8 mouse cellular contexts compared by ENCODE assay signal in genomic region chr10:80159021-80159560, GRCm38 (mm10). TPM values are rescaled to one million over a fixed set of nuclear protein-coding genes. Genes with fewer than 3 reads are reported as not detected.
DNase-seq lines count a peak whose midpoint lies in the region; ATAC-seq and TF ChIP-seq lines count a peak whose summit lies in the region.

No protein-coding gene starts in this region.

- H3K27me3 ChIP-seq in erythroblast, embryonic 14.5 days (ENCODE audit: control insufficient read depth) = peaks cover 9% of the 10 kb centered on the region
- peaks cover 11% of the 10 kb centered on the region for H3K27me3 ChIP-seq in forebrain, embryonic 10.5 days (ENCODE audit: poor library complexity, severe bottlenecking)
- H3K27me3 ChIP-seq in hindbrain, postnatal 0 days (ENCODE audit: insufficient read depth, low read length) = no peaks in the 10 kb centered on the region
- no peaks in the 10 kb centered on the region for H3K27me3 ChIP-seq in liver, embryonic 16.5 days (ENCODE audit: control insufficient read depth, insufficient read depth, low read depth, low read length)
- 0 out of 2 replicates have a peak, but pooled peaks cover 7% of the 10 kb centered on the region for H3K27me3 ChIP-seq in neural tube, embryonic 12.5 days (replicated peaks)

- peak overlapping the region; percentile 65 for H3K4me3 ChIP-seq in erythroblast, embryonic 14.5 days (replicated peaks)
- peak overlapping the region; percentile 55 for H3K4me3 ChIP-seq in forebrain, embryonic 10.5 days
- peak overlapping the region; percentile 33 for H3K4me3 ChIP-seq in hindbrain, postnatal 0 days (ENCODE audit: low read length)
- peak overlapping the region; percentile 68 for H3K4me3 ChIP-seq in liver, embryonic 16.5 days (ENCODE audit: low read depth, low read length)
- H3K4me3 ChIP-seq in neural tube, embryonic 12.5 days = peak overlapping the region; percentile 41

- peak overlapping the region; percentile 90 for H3K27ac ChIP-seq in forebrain, embryonic 10.5 days
- peak overlapping the region; percentile 96 for H3K27ac ChIP-seq in hindbrain, postnatal 0 days
- peak overlapping the region; percentile 79 for H3K27ac ChIP-seq in liver, embryonic 16.5 days (ENCODE audit: low read length)
- H3K27ac ChIP-seq in neural tube, embryonic 12.5 days = peak overlapping the region; percentile 83

- no peak; the same call in 1 of the 2 replicates for ATAC-seq in erythroblast, adult 5-6 weeks (replicated peaks; ENCODE audit: low FRiP score, poor library complexity, severe bottlenecking)
- ATAC-seq in hindbrain, postnatal 0 days = no peak; the same call in 1 of the 2 replicates
- no peak for ATAC-seq in liver, embryonic 16.5 days (ENCODE audit: low read depth)
- no peak; the same call in 1 of the 2 replicates for ATAC-seq in neural tube, embryonic 12.5 days (ENCODE audit: low FRiP score, low read depth)

- peaks cover 36% of the 10 kb centered on the region for H3K36me3 ChIP-seq in erythroblast, embryonic 14.5 days (ENCODE audit: control insufficient read depth)
- H3K36me3 ChIP-seq in forebrain, embryonic 10.5 days (replicated peaks) = peaks cover 47% of the 10 kb centered on the region
- peaks cover 29% of the 10 kb centered on the region for H3K36me3 ChIP-seq in hindbrain, postnatal 0 days (ENCODE audit: insufficient read depth, low read length)
- H3K36me3 ChIP-seq in liver, embryonic 16.5 days (ENCODE audit: control insufficient read depth, insufficient read depth) = peaks cover 34% of the 10 kb centered on the region
- H3K36me3 ChIP-seq in neural tube, embryonic 12.5 days = peaks cover 37% of the 10 kb centered on the region

- no peak for TF ChIP-seq CTCF in hindbrain, postnatal 0 days (IDR thresholded peaks at IDR 0.05; ENCODE audit: low read depth)

- peak overlapping the region; percentile 22; the same call in 1 of the 2 replicates for H3K9ac ChIP-seq in hindbrain, postnatal 0 days (replicated peaks; ENCODE audit: low read length)
- peak overlapping the region; percentile 47 for H3K9ac ChIP-seq in liver, embryonic 16.5 days (ENCODE audit: low read depth, low read length)
- H3K9ac ChIP-seq in neural tube, embryonic 12.5 days = peak overlapping the region; percentile 47

- peak; percentile 68 for DNase-seq in ES-CJ7 (ENCODE audit: low read depth, low spot score)
- no peak for DNase-seq in forebrain, embryonic 10.5 days (ENCODE audit: extremely low spot score, low spot score)
- peak; percentile 59 for DNase-seq in hindbrain, postnatal 0 days (ENCODE audit: low spot score)
- DNase-seq in c-Kit-positive CD71-positive TER-119-positive erythroid progenitor cells, embryonic 14.5 days (ENCODE audit: low spot score) = no peak

- H3K4me1 ChIP-seq in erythroblast, embryonic 14.5 days (ENCODE audit: control insufficient read depth) = peaks cover 86% of the 10 kb centered on the region
- peaks cover 98% of the 10 kb centered on the region for H3K4me1 ChIP-seq in forebrain, embryonic 10.5 days
- peaks cover 13% of the 10 kb centered on the region for H3K4me1 ChIP-seq in hindbrain, postnatal 0 days (ENCODE audit: insufficient read depth, low read length)
- H3K4me1 ChIP-seq in liver, embryonic 16.5 days (ENCODE audit: control insufficient read depth, low read depth, low read length) = peaks cover 91% of the 10 kb centered on the region
- H3K4me1 ChIP-seq in neural tube, embryonic 12.5 days = peaks cover 77% of the 10 kb centered on the region

- H3K4me2 ChIP-seq in hindbrain, postnatal 0 days (ENCODE audit: low read depth, low read length) = peak overlapping the region; percentile 57
- peak overlapping the region; percentile 89 for H3K4me2 ChIP-seq in liver, embryonic 16.5 days (ENCODE audit: low read depth, low read length)
- H3K4me2 ChIP-seq in neural tube, embryonic 12.5 days (replicated peaks) = peak overlapping the region; percentile 70

- 9% methylated on average over 12 of the region's 12 CpGs for WGBS in forebrain, embryonic 10.5 days
- 8% methylated on average over 12 of the region's 12 CpGs for WGBS in hindbrain, postnatal 0 days
- WGBS in liver, embryonic 16.5 days (ENCODE audit: insufficient replicate concordance) = 16% methylated on average over 12 of the region's 12 CpGs
- 7% methylated on average over 12 of the region's 12 CpGs for WGBS in neural tube, embryonic 12.5 days

- H3K9me3 ChIP-seq in erythroblast, embryonic 14.5 days (ENCODE audit: control insufficient read depth, low read length) = no peaks in the 10 kb centered on the region
- H3K9me3 ChIP-seq in forebrain, embryonic 10.5 days = no peaks in the 10 kb centered on the region
- H3K9me3 ChIP-seq in hindbrain, postnatal 0 days (ENCODE audit: low read length) = no peaks in the 10 kb centered on the region
- H3K9me3 ChIP-seq in liver, embryonic 16.5 days (replicated peaks; ENCODE audit: control insufficient read depth, low read length) = no peaks in the 10 kb centered on the region
- no peaks in the 10 kb centered on the region for H3K9me3 ChIP-seq in neural tube, embryonic 12.5 days

RNA-seq across cellular contexts. Expression of gene Cirbp, which starts 6.7 kb away (rescaled TPM):
- 3.9 and 4.3 TPM in 2 replicates for polyA plus RNA-seq in erythroblast, embryonic 14.5 days (2012)
- 3.6 and 3.7 TPM in 2 replicates for total RNA-seq in erythroblast, adult 5-6 weeks (2015; ENCODE audit: low replicate concordance)
- 14.6 and 16.3 TPM in 2 replicates for total RNA-seq in erythroblast, adult 5-6 weeks (2017; ENCODE audit: low replicate concordance)
- 90.9 and 116 TPM in 2 replicates for polyA plus RNA-seq in forebrain, embryonic 10.5 days (2016; fragmentation: Nextera tagmentation; extraction: Ambion mirVana)
- total RNA-seq in hindbrain, postnatal 0 days (2014; rRNA removed) = 257 and 261 TPM in 2 replicates
- 730 and 732 TPM in 2 replicates for polyA plus RNA-seq in hindbrain, postnatal 0 days (2015; fragmentation: Nextera tagmentation; extraction: Ambion mirVana)
- 13.8 and 14.2 TPM in 2 replicates for polyA plus RNA-seq in liver, embryonic 16.5 days (2015; fragmentation: Nextera tagmentation; extraction: Ambion mirVana)
- polyA plus RNA-seq in neural tube, embryonic 12.5 days (2016; fragmentation: Nextera tagmentation; extraction: Ambion mirVana) = 262 and 273 TPM in 2 replicates

RNA-seq across cellular contexts. Expression of gene Midn, which starts 11.0 kb away (rescaled TPM):
- 7.0 and 9.3 TPM in 2 replicates for polyA plus RNA-seq in erythroblast, embryonic 14.5 days (2012)
- total RNA-seq in erythroblast, adult 5-6 weeks (2015; ENCODE audit: low replicate concordance) = 5.0 and 7.7 TPM in 2 replicates
- total RNA-seq in erythroblast, adult 5-6 weeks (2017; ENCODE audit: low replicate concordance) = 3.9 and 7.4 TPM in 2 replicates
- polyA plus RNA-seq in forebrain, embryonic 10.5 days (2016; fragmentation: Nextera tagmentation; extraction: Ambion mirVana) = 19.1 and 19.8 TPM in 2 replicates
- 146 and 172 TPM in 2 replicates for total RNA-seq in hindbrain, postnatal 0 days (2014; rRNA removed)
- polyA plus RNA-seq in hindbrain, postnatal 0 days (2015; fragmentation: Nextera tagmentation; extraction: Ambion mirVana) = 14.7 and 15.8 TPM in 2 replicates
- polyA plus RNA-seq in liver, embryonic 16.5 days (2015; fragmentation: Nextera tagmentation; extraction: Ambion mirVana) = 2.3 and 2.6 TPM in 2 replicates
- polyA plus RNA-seq in neural tube, embryonic 12.5 days (2016; fragmentation: Nextera tagmentation; extraction: Ambion mirVana) = 40.8 and 45.1 TPM in 2 replicates

RNA-seq across cellular contexts. Expression of gene 1600002K03Rik, which starts 13.7 kb away (rescaled TPM):
- 0.60 and 0.99 TPM in 2 replicates for polyA plus RNA-seq in erythroblast, embryonic 14.5 days (2012)
- total RNA-seq in erythroblast, adult 5-6 weeks (2015; ENCODE audit: low replicate concordance) = 7.5 TPM in 1 of 2 replicates, not detected in the other
- 5.9 TPM in 1 of 2 replicates, not detected in the other for total RNA-seq in erythroblast, adult 5-6 weeks (2017; ENCODE audit: low replicate concordance)
- 9.8 and 10.7 TPM in 2 replicates for polyA plus RNA-seq in forebrain, embryonic 10.5 days (2016; fragmentation: Nextera tagmentation; extraction: Ambion mirVana)
- 2.6 and 3.2 TPM in 2 replicates for total RNA-seq in hindbrain, postnatal 0 days (2014; rRNA removed)
- 4.3 and 4.4 TPM in 2 replicates for polyA plus RNA-seq in hindbrain, postnatal 0 days (2015; fragmentation: Nextera tagmentation; extraction: Ambion mirVana)
- polyA plus RNA-seq in liver, embryonic 16.5 days (2015; fragmentation: Nextera tagmentation; extraction: Ambion mirVana) = 8.4 and 8.7 TPM in 2 replicates
- polyA plus RNA-seq in neural tube, embryonic 12.5 days (2016; fragmentation: Nextera tagmentation; extraction: Ambion mirVana) = 14.9 and 15.7 TPM in 2 replicates

RNA-seq across cellular contexts. Expression of gene Cbarp, which starts 18.5 kb away (rescaled TPM):
- polyA plus RNA-seq in erythroblast, embryonic 14.5 days (2012) = 0.15 and 0.52 TPM in 2 replicates
- not detected in 2 replicates for total RNA-seq in erythroblast, adult 5-6 weeks (2015; ENCODE audit: low replicate concordance)
- not detected in 2 replicates for total RNA-seq in erythroblast, adult 5-6 weeks (2017; ENCODE audit: low replicate concordance)
- 6.8 and 7.3 TPM in 2 replicates for polyA plus RNA-seq in forebrain, embryonic 10.5 days (2016; fragmentation: Nextera tagmentation; extraction: Ambion mirVana)
- 270 and 288 TPM in 2 replicates for total RNA-seq in hindbrain, postnatal 0 days (2014; rRNA removed)
- 95.5 and 106 TPM in 2 replicates for polyA plus RNA-seq in hindbrain, postnatal 0 days (2015; fragmentation: Nextera tagmentation; extraction: Ambion mirVana)
- polyA plus RNA-seq in liver, embryonic 16.5 days (2015; fragmentation: Nextera tagmentation; extraction: Ambion mirVana) = 0.44 and 0.65 TPM in 2 replicates
- 26.5 and 27.3 TPM in 2 replicates for polyA plus RNA-seq in neural tube, embryonic 12.5 days (2016; fragmentation: Nextera tagmentation; extraction: Ambion mirVana)

RNA-seq across cellular contexts. Expression of gene Efna2, which starts 20.2 kb away (rescaled TPM):
- polyA plus RNA-seq in erythroblast, embryonic 14.5 days (2012) = 0.10 and 0.16 TPM in 2 replicates
- not detected in 2 replicates for total RNA-seq in erythroblast, adult 5-6 weeks (2015; ENCODE audit: low replicate concordance)
- total RNA-seq in erythroblast, adult 5-6 weeks (2017; ENCODE audit: low replicate concordance) = not detected in 2 replicates
- 23.2 and 24.2 TPM in 2 replicates for polyA plus RNA-seq in forebrain, embryonic 10.5 days (2016; fragmentation: Nextera tagmentation; extraction: Ambion mirVana)
- 24.0 and 32.8 TPM in 2 replicates for total RNA-seq in hindbrain, postnatal 0 days (2014; rRNA removed)
- 23.2 and 23.8 TPM in 2 replicates for polyA plus RNA-seq in hindbrain, postnatal 0 days (2015; fragmentation: Nextera tagmentation; extraction: Ambion mirVana)
- polyA plus RNA-seq in liver, embryonic 16.5 days (2015; fragmentation: Nextera tagmentation; extraction: Ambion mirVana) = 0.47 and 0.53 TPM in 2 replicates
- 47.9 and 48.0 TPM in 2 replicates for polyA plus RNA-seq in neural tube, embryonic 12.5 days (2016; fragmentation: Nextera tagmentation; extraction: Ambion mirVana)

Comparison
In these comparisons a context has a peak if more than half of its experiments do, and no peak if none do; other contexts are left out.
1. DNase-seq: peak in ES-CJ7 (single experiment) and hindbrain, postnatal 0 days (single experiment); none in forebrain, embryonic 10.5 days (single experiment) and c-Kit-positive CD71-positive TER-119-positive erythroid progenitor cells, embryonic 14.5 days (single experiment).
2. Peak in every context shown above with its lines, with median percentiles within 50 percentile points of each other: H3K4me3 ChIP-seq, H3K27ac ChIP-seq, H3K4me2 ChIP-seq and H3K9ac ChIP-seq.